Mouse (Mus musculus): ENCODE results near the gene Engase.

DNA sequence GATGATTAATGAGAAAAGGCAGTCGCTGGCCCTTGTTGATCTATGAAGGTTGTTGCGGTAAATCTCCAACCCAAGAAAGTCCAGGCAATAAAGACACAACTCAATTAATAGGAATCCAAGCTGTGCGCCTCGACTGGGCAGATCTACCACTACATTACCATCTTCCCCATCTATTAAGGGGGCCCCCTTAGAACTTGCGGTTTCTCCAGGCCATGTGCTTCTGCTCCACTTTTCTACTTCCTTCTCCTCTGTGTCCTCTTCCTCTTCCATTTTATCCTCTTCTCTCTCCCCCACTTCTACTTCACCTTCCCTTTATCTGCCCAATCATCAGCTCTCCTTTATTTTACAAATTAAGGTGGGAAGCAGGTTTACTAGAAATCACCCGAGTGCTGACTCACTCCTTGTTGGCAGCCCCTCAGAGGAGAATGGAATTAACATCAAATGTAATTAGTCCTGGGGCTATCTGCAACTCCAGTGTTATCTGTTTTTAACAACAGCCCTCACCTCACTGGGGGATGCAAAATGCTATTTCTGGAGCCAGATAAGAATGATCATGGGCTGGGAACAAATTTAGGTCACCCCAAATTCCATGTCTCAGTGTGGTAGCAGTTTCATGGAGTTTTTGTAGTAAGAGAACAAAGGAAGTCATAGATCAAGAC lies 2.7 kb upstream of the Engase start:
- TF ChIP-seq CTCF (IDR thresholded peaks at IDR 0.05; ENCODE audit: extremely low read depth, insufficient read length, insufficient replicate concordance, low read depth, low read length) (no peak), POLR2A (IDR thresholded peaks at IDR 0.05; ENCODE audit: low read depth, low read length) (no peak)

All from small intestine, adult 2 months (tissue).